Mouse (Mus musculus) naive thymus-derived CD4-positive, alpha-beta T cell, adult 5 months (primary cell): ENCODE data around the gene Tex37. TPM values are rescaled to one million over a fixed set of nuclear protein-coding genes. Genes with fewer than 3 reads are reported as not detected.

ENCODE experiments used
- polyA plus RNA-seq: library from polyadenylated mRNA; unstranded; fragments of 100-300 nt; shearing (Covaris generic); gene quantifications from one replicate; pipeline ENCODE4 v1.2.1, GENCODE M21; 2017

Gene Tex37
- not detected for polyA plus RNA-seq

DNA sequence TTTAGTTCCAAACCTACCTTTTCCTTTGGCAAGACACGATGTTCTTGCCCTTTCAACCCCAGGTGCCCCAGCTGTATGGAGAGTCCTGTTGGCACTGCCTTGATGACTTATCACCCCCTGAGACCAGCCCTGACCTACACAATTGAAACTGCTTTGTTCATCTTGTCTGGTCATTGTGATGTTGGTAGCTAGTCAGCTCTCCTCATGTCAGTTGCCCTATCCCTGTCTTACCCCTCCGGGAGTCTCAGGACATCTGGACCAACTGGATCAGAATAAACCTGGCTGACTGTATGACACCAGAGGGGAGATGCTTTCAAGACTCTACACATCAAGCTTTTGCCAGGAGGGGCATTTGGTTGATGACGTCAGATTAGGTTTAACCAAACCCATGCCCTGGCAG, at the start of gene Tex37:
Gene Tex37 (minus strand): TSS at position 101 of the 400 bp plus-strand sequence.

DNA sequence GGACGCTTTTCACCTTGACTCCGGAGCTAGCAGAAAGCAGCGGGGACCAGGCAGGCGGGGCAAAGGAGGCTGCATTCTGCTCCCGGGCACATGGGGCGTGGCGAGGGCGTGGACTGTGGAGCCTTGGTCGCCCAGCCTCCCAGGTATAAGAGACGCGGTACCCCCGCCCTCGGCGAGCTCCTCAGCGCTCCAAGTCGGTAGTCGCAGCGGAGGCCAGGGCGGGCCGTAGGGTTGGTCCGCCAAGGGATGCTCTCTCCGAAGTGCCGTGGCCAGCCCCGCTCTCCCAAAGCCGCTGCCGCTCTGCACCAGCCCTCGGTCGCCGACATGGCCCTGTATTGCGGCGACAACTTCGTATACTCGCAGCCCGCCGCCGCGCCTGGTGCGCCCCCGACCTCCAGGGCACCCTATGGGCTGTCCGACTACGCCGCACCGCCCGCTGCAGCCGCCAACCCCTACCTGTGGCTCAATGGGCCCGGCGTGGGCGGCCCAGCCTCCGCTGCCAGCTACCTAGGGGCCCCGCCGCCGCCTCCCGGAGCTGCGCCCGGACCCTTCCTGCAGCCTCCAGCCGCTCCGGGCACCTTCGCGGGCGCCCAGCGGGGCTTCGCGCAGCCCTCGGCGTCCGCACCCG, 37.7 kb upstream of the Tex37 start, which contains the start of gene Foxi3:
Gene Foxi3 (plus strand): TSS at position 247 of the 628 bp plus-strand sequence.

Other genes starting within 250 kb of the Tex37 start
- 3.3 TPM for gene Rpia, start 126.7 kb downstream of the Tex37 start, polyA plus RNA-seq
- gene Eif2ak3, start 74.4 kb downstream of the Tex37 start, polyA plus RNA-seq, result 44.5 TPM
- not detected for gene Foxi3, start 37.6 kb upstream of the Tex37 start, polyA plus RNA-seq
- gene Thnsl2, start 225.5 kb upstream of the Tex37 start, polyA plus RNA-seq, result 1.8 TPM